Mouse (Mus musculus) ES-Bruce4 (cell line): Measurements from ENCODE around the gene Cecr2.

Experiments
- CTCF ChIP-seq: IDR thresholded peaks from one replicate; pipeline ENCODE4 v1.8.1; 2011; ENCODE audit warnings: low read depth, low read length
- EP300 ChIP-seq: IDR thresholded peaks from 2 replicates; pipeline ENCODE4 v1.6.1; 2011; ENCODE audit warnings: low read depth, low read length; ENCODE audit not compliant: insufficient read depth
- POLR2A ChIP-seq: IDR thresholded peaks from one replicate; pipeline ENCODE4 v1.8.1; 2011; ENCODE audit warnings: low read length; ENCODE audit not compliant: insufficient read depth

GRCm38 (mm10) chr6:120675979-120676378, 9.8 kb downstream of the Cecr2 start:
- TF ChIP-seq POLR2A (no peak), EP300 (no peak), CTCF (no peak)
